Mouse (Mus musculus) CD8-positive naive resting alpha-beta T cell, adult 2 months (primary cell): ENCODE measurements around the gene Akp3.

Experiments
- DNase-seq, 2 experiments: peaks; one replicate each; pipeline ENCODE4 v3.0.0; 2022; ENCODE audit warnings: low read depth in 2 of 2, low spot score in 2 of 2

The Akp3 gene

DNA sequence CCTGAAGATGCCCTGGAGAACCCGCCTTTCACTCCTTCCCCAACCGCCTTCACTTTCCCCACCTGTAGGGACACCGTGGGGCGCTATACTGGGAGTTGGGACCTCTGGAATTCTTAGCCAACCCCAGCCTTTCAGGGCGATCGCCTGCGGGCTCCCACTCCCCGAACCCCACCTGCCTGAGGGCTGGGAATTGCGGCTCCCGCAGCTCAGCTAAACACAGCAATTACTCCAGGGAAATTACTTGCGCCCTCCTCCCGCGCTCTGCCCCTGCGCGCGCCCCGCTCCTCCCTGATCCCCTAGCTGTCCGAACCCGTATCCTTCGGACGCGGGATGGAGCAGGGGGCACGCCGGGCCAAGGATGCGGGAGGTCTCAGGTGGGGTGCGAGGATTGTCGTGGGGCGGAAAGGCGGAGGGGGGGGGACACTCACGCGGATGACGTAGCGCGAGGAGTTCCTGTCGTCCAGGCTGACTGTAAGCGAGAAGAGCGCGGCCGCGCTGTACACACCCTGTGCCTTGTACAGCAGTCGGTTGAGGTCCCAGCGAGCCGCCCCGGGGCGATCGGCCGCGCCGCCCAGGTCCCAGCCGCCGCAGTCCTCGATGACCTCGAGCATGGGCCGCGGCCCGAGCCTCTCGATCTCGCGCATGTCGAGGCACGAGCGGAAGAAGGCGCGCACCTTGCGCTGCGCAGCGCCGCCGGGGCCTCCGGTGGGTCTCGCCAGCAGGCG, 29.2 kb downstream of the Akp3 start:
- no peak for DNase-seq

DNA sequence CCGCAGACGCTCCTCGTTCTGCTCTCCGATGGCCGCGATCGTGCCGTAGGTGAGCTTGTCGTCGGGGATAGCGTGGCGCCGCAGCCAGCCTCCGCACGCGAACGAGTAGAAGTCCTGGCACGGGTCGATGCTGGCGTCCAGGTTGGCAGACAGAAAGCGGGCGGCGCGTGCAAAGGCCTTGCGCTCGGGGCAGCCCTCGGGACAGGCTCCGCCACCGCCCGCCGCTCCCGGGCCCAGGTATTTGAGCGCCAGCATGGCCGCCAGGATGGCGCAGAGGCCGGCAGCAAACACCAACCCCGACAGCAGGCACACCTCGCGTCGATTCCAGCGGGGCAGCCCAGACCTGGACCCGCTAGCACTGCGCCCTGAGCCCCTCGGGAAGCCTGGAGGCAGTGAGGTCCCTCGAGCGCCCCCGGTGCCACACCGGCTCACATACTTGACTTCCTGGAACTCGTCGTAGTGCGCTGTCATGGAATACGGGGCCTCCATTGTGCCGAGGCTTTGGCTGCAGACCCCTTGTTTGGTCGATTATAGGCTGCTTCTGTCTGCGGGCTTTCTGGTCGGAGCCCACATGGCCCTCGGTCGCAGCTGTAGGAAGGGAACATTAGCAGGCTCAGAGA, 29.8 kb downstream of the Akp3 start:
- DNase-seq: no peak

DNA sequence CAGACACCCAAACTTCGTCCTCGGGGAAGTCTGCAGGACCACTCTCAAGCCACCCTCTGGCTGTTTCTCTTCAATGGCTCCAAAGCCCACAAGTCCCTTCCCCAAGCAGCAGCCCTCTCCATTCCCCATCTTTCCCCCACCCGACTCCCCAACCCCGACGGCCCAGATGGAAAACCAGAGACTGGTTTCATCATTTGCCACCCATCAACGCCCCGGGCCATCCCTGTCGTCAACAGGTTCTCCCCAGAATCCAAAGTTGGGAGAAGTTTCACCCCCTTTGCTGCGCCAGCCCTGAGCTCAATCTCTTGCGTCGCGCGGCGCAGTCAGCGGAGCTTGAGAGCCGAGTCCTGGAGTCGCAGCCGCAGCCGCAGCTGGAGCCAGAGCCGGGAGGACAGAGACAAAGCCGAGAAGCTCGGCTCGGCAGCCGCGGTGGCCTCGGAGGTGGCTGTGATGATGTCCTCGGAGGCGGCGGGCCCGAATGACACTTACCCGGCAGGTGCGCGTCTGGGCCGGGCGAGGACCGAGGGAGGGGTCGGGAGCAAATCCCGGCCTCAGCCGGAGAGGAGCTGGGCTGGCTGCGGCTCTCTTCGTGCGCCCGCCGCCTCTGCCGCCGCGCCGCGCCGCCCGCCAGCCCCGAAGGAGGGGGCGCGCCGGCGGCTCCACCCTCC, 30.9 kb downstream of the Akp3 start:
- DNase-seq: no peak

DNA sequence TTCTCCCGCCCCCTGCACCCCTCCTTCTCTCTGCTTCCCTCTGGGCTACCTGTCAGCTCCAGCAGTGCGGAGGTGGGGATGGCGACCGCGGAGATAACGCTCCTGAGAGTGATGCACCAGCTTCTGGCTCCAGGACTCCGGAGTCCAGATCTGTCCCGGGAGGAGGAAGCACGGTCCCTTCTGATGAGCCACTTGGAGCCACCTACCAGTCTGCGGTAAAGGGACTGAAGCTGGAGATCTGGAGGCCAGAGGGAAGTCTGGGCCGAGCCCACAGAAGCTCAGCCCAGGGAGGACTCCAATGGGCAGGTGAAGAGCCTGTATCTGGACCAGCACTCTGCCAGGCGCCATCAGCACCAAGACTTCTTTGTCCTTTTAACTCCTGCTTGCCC, 31.4 kb downstream of the Akp3 start, which contains the start of gene Ecel1:
Gene Ecel1 (minus strand): TSS at position 323 of the 389 bp plus-strand sequence.
- no peak for DNase-seq

DNA sequence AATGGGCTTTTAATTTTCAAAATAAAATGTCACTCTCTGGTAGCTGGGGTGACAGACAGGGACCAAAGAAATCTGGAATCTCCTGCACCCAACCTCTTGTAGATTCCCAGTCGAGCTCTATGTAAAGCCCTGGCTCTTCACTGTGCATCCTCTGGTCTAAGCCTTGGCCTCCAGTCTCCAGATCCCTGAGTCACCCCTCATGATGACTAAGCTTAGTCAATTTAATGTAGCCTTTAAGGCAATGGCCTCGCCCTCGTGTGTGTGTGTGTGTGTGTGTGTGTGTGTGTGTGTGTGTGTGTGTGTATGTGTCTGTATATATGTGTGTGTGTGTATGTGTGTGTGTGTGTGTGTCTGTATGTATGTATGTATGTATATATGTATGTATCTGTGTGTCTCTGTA, 34.6 kb downstream of the Akp3 start:
- DNase-seq: no peak

DNA sequence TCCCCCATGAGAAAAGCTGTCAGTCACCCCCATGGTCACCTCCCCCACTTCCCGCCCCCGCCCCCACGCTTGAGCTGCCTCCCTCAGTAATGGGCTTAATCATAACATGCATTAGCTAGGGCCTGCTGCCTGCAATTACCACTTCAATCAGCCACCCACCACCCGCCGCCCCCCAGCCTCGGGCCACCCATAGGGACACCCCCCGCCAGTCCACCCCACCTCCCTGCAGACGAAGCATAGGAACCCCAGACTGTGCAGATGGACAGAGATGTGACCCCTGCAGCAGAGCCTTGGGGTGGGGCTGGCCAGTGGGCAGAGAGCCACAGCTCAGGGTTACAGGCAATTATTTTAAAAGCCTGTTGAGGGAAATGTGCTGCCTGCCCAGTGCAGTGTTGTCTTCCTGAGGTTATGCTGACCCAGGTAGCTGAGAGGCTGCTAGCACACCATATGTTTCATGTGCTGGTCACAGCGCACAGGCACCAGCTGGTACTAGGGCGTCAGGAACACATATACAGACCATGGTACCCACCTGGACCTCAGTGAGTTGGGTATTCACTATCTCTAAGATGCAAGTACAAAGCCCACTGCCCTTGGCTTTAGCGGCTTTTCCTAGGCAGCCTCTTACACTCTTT, 39.5 kb downstream of the Akp3 start:
- DNase-seq: no peak

DNA sequence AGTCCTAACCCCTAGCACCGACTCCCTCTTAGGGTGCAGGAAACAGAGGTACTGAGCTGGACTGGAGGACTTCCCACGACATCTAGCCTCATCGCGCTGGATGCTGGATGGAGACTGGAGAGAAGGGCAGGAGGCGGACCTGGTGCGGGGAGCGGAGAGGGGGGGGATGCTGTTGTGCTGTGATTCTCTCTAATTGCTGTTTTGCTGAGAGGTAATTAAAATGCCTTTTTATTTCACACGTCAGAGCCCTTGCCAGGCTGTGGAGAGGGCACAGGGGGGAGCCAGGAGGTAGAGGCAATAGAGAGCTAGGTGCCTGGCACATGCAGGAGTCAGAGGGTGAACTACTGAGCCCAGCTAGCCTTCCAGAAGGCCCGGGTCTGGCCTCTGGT, 40.0 kb downstream of the Akp3 start:
- DNase-seq: no peak

DNA sequence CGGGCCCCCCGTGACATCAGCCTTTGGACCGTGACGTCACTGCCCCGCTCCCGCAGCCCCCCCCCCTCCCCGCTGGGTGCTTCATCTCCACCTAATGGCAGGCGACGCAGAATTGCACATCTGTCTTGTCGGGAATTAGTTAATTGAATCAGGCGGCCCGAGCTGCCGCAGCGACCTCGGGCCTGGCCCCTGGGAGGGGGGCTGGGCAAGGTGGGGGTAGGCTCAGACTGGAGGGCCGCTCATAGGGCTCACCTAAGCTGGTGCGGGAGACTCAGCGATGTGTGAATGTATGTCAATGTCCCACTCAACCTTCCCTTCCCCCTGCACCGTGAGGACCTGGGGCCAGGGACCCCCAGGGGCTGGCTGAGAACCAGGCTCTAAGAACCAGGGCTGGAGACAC, 45.7 kb downstream of the Akp3 start:
- no peak for DNase-seq

DNA sequence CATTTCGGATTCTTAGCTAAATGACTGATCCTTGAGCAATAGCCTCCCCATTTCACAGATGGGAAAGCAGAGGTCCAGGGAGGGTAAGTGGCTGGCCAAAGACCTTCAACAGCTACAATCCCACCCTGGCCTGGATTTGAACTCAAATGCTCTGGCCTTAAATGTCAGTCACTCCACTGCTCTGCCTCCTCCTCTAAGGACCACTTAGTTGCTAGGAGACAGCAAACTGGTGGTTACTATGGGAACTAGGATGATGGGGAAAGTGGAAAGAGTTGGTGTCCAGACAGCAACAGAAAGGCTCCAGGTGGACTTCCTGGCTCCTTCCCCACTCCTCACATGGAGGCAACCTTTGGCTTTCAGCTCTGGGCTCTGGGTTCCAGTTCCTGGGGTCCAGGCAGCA, 46.5 kb downstream of the Akp3 start:
- DNase-seq: no peak

DNA sequence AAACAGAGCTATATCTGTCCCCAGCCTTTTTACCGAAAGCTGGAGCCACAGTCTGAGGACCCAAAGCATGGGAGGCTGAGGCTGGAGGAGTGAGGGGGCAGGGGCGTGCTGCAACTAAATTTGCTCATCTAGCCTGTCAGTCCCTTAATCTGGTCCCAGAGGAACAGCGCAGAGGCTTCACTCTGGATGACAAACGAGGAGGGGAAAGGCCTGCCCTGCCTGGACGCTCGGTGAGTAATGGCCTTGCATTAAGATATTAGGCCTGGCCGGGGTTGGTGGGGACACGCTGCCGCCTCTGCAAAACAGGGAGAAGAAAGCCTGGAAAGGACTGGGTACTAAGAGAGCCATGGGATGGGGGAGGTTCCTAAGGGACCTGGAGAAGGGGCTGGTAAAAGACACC, 47.5 kb downstream of the Akp3 start:
- no peak for DNase-seq

DNA sequence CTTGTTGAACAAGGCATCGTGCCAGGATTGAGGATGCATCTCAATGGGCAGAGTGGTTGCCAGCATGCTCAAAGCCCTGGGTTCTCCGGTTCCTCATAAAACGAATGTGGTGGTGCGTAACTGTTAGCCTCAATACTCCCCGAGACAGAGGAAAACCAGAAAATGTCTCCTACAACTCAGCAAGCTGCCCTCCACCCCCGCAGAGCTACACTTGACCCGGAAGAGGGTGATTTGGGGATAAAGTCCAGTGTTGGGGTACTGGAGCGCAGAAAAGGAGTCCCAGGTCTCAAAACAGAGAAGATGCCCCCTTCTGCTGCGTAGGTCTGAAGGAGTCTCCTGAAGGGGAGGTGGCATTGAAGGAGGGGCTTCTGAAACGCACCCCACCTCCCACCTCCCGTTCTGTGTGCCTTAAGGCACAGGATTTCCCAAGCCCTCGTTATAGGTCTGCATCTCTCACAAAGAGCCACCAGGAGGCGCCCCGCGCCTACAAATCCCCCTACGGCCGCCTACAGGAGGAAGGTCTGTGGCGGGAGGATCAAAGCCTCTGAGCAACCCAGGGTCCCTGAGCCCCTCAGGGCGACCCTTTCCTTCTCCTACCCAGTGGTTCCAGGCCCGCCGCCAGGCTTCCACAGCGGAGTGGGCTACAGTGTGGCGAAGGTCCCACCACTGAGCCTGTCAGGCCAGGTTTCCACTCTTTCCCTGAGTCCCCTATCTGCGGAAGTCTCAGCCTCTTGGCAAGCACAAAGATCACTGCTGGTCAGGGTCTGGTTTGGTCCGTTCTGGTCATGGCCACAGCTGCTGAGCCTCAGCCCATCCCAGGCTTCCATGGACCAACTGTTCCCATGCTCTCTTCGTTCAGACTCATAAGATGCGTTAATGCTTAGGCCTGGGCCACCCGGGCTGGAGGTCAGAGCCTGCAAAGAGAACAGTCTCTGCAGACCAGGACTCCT, 49.5 kb downstream of the Akp3 start:
- peak; percentile 23 to 30 for DNase-seq

DNA sequence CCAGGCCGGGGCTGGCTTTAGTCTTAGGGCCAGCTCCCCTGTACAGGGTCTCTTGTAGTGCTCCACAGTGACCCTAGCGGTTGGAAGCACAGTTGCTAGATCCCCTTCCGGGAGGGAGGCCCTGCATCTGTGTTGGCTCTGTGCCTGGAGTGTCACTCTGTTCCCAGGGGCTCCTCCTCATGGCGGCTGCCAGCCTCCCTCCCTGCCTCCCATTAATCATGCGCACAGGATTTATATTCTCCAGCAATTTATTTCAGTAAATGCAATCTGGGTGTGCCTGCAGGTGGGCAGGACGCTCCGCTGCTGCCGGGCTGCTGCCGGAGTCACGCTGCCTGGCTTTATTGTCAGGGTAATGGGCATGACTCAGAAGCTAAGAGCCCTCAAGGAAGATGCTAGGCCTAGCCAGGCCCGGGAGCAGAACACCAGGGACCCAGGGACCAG, 51.1 kb downstream of the Akp3 start:
- DNase-seq: no peak
